Mouse (Mus musculus): Measurements from ENCODE around the gene Fbxw9. TPM values are rescaled to one million over a fixed set of nuclear protein-coding genes. Genes with fewer than 3 reads are reported as not detected.

Fbxw9 gene
- polyA plus RNA-seq, 1 experiment from 2014 or later: 20.6 TPM

- no peak overlapping the region for H3K27ac ChIP-seq (ENCODE audit: low read length)
- WGBS: 79% methylated on average over 3 of the region's 3 CpGs
- ATAC-seq (replicated peaks; ENCODE audit: extremely low read depth, insufficient read depth, low FRiP score): no peak
- H3K9me3 ChIP-seq (replicated peaks; ENCODE audit: control insufficient read depth, low read length): no peaks in the 10 kb centered on the region
- no peak overlapping the region for H3K4me2 ChIP-seq (ENCODE audit: low read depth, low read length)
- H3K36me3 ChIP-seq (ENCODE audit: control insufficient read depth, insufficient read depth): peaks cover 17% of the 10 kb centered on the region
- no peaks in the 10 kb centered on the region for H3K27me3 ChIP-seq (ENCODE audit: control insufficient read depth, insufficient read depth, low read length)
- H3K4me1 ChIP-seq (ENCODE audit: control insufficient read depth, insufficient read depth, low read length): peaks cover 17% of the 10 kb centered on the region
- H3K9ac ChIP-seq (ENCODE audit: low read length): no peak overlapping the region
- no peak overlapping the region for H3K4me3 ChIP-seq (ENCODE audit: low read length)
Measured at GRCm38 (mm10) chr8:85086238-85086637, 26.4 kb downstream of the Fbxw9 start.

GRCm38 (mm10) chr8:85088771-85089170 is 28.9 kb downstream of the Fbxw9 start:
- no peak overlapping the region for H3K9ac ChIP-seq (ENCODE audit: low read length)
- WGBS: 64% methylated on average over 2 of the region's 2 CpGs

DNA sequence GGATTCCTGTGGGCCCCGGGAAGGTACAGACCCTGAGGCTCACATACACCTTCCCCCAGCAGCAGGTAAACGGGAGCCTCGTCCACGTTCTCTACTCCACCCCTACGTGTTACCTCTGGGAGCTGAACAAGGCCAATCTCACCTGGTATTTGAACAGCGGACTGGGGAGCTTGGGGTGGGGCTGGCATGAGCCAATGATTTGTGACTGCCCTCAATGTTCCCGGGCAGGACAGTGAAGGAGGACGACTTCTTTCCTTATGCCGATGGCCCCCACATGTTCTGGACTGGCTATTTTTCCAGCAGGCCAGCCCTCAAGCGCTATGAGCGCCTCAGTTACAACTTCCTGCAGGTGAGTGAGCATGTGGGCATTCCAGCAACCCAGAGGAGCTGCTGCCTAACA is 31.0 kb downstream of the Fbxw9 start:
- Histone ChIP-seq H3K4me1 (ENCODE audit: control insufficient read depth, insufficient read depth, low read length) (no peaks in the 10 kb centered on the region), H3K27ac (ENCODE audit: low read length) (no peak overlapping the region), H3K36me3 (ENCODE audit: control insufficient read depth, insufficient read depth) (peaks cover 18% of the 10 kb centered on the region), H3K9ac (ENCODE audit: low read length) (no peak overlapping the region), H3K27me3 (ENCODE audit: control insufficient read depth, insufficient read depth, low read length) (no peaks in the 10 kb centered on the region), H3K4me2 (ENCODE audit: low read depth, low read length) (no peak overlapping the region), H3K9me3 (replicated peaks; ENCODE audit: control insufficient read depth, low read length) (no peaks in the 10 kb centered on the region), H3K4me3 (ENCODE audit: low read length) (no peak overlapping the region)
- ATAC-seq (replicated peaks; ENCODE audit: extremely low read depth, insufficient read depth, low FRiP score): no peak
- WGBS: 87% methylated on average over 11 of the region's 11 CpGs

More at GRCm38 (mm10) chr8:85088771-85089170, 28.9 kb downstream of the Fbxw9 start:
- no peaks in the 10 kb centered on the region for H3K9me3 ChIP-seq (replicated peaks; ENCODE audit: control insufficient read depth, low read length)
- H3K4me1 ChIP-seq (ENCODE audit: control insufficient read depth, insufficient read depth, low read length): peaks cover 6% of the 10 kb centered on the region
- H3K27ac ChIP-seq (ENCODE audit: low read length): no peak overlapping the region
- no peak overlapping the region for H3K4me2 ChIP-seq (ENCODE audit: low read depth, low read length)
- no peak for ATAC-seq (replicated peaks; ENCODE audit: extremely low read depth, insufficient read depth, low FRiP score)
- no peaks in the 10 kb centered on the region for H3K27me3 ChIP-seq (ENCODE audit: control insufficient read depth, insufficient read depth, low read length)
- peaks cover 17% of the 10 kb centered on the region for H3K36me3 ChIP-seq (ENCODE audit: control insufficient read depth, insufficient read depth)
- H3K4me3 ChIP-seq (ENCODE audit: low read length): no peak overlapping the region

DNA sequence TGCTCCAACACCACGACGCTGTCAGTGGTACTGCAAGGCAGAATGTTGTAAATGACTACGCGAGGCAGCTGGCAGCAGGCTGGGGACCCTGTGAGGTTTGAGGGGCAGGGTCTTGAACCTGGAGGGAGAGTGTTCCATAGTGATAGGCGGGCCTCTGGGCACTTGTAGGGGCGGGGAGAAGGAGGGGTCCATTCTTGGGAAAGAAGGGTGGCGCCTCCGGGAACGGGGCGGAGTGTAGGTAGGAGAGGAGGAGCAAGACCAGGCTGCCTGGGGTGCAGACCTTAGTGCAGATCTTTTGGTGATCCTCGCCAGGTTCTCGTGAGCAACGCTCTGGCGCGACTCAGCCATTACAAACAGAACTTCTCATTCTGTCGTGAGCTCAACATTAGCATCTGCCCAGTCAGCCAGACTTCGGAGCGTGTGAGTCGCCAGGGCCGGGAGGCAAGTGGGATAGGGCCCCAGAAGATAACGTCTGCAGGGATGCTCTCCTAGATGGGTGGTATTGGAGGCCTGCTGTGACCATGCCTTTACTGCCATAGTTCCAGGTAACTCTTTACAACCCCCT is 31.8 kb downstream of the Fbxw9 start:
- H3K27ac ChIP-seq (ENCODE audit: low read length): no peak overlapping the region
- peaks cover 19% of the 10 kb centered on the region for H3K36me3 ChIP-seq (ENCODE audit: control insufficient read depth, insufficient read depth)
- WGBS: 34% methylated on average over 21 of the region's 21 CpGs
- no peaks in the 10 kb centered on the region for H3K27me3 ChIP-seq (ENCODE audit: control insufficient read depth, insufficient read depth, low read length)
- no peak overlapping the region for H3K9ac ChIP-seq (ENCODE audit: low read length)
- ATAC-seq (replicated peaks; ENCODE audit: extremely low read depth, insufficient read depth, low FRiP score): no peak
- H3K4me2 ChIP-seq (ENCODE audit: low read depth, low read length): no peak overlapping the region
- H3K4me3 ChIP-seq (ENCODE audit: low read length): no peak overlapping the region
- no peaks in the 10 kb centered on the region for H3K9me3 ChIP-seq (replicated peaks; ENCODE audit: control insufficient read depth, low read length)
- H3K4me1 ChIP-seq (ENCODE audit: control insufficient read depth, insufficient read depth, low read length): no peaks in the 10 kb centered on the region

DNA sequence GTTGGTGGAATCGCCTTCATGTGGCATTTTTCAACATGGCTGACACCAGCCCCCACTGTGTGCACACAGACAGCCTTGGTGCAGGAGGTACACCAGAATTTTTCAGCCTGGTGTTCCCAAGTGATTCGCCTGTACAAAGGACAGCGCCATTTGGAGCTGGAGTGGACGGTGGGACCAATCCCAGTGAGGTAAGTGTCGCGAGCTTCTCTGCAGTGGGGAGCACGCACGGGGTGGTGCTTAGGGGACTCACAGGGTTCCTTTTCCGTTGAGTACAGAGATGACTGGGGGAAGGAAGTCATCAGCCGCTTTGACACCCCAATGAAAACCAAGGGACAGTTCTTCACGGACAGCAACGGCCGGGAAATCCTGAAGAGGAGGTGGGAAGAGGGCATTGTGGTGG is 35.2 kb downstream of the Fbxw9 start:
- Histone ChIP-seq H3K4me3 (ENCODE audit: low read length) (no peak overlapping the region), H3K4me2 (ENCODE audit: low read depth, low read length) (no peak overlapping the region), H3K9me3 (replicated peaks; ENCODE audit: control insufficient read depth, low read length) (no peaks in the 10 kb centered on the region), H3K9ac (ENCODE audit: low read length) (no peak overlapping the region), H3K36me3 (ENCODE audit: control insufficient read depth, insufficient read depth) (peaks cover 29% of the 10 kb centered on the region), H3K4me1 (ENCODE audit: control insufficient read depth, insufficient read depth, low read length) (no peaks in the 10 kb centered on the region), H3K27me3 (ENCODE audit: control insufficient read depth, insufficient read depth, low read length) (no peaks in the 10 kb centered on the region), H3K27ac (ENCODE audit: low read length) (no peak overlapping the region)
- ATAC-seq (replicated peaks; ENCODE audit: extremely low read depth, insufficient read depth, low FRiP score): no peak
- 87% methylated on average over 13 of the region's 13 CpGs for WGBS

DNA sequence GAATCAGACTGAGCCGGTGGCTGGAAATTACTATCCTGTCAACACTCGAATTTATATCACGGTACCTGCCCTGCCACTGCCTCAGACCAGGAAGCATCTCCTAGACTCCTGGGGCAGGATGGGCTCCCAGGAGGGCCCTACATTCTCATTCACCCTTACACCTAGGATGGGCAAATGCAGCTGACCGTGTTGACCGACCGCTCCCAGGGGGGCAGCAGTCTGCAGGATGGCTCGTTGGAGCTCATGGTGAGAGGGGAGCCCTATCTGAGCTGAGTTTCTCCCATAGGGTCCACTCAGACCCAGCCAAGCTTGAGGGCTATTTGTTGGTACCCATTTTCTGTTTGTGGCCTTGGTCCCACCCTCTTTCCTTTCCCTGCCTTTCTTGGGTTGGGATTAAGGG is 35.7 kb downstream of the Fbxw9 start:
- Histone ChIP-seq H3K4me3 (ENCODE audit: low read length) (no peak overlapping the region), H3K4me2 (ENCODE audit: low read depth, low read length) (no peak overlapping the region), H3K27ac (ENCODE audit: low read length) (no peak overlapping the region), H3K9me3 (replicated peaks; ENCODE audit: control insufficient read depth, low read length) (no peaks in the 10 kb centered on the region), H3K27me3 (ENCODE audit: control insufficient read depth, insufficient read depth, low read length) (no peaks in the 10 kb centered on the region), H3K9ac (ENCODE audit: low read length) (no peak overlapping the region), H3K4me1 (ENCODE audit: control insufficient read depth, insufficient read depth, low read length) (no peaks in the 10 kb centered on the region), H3K36me3 (ENCODE audit: control insufficient read depth, insufficient read depth) (peaks cover 29% of the 10 kb centered on the region)
- no peak for ATAC-seq (replicated peaks; ENCODE audit: extremely low read depth, insufficient read depth, low FRiP score)
- WGBS: 86% methylated on average over 7 of the region's 7 CpGs

DNA sequence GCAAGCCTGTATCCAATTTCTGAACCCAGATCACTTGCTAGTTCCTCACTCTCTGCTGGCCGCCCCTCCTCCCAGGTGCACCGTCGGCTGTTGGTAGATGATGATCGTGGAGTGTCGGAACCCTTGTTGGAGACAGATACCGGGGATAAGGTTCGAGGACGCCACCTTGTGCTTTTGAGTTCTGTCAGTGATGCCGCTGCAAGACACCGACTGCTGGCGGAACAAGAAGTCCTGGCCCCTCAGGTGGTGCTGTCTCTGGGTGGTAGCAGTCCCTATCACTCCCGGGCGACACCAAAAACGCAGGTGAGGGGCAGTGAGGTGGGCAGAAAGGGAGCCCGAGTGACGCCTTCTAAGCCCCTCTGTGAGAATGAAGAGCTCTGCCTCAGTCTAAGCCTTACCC is 36.3 kb downstream of the Fbxw9 start:
- WGBS: 86% methylated on average over 16 of the region's 16 CpGs
- no peaks in the 10 kb centered on the region for H3K27me3 ChIP-seq (ENCODE audit: control insufficient read depth, insufficient read depth, low read length)
- no peak for ATAC-seq (replicated peaks; ENCODE audit: extremely low read depth, insufficient read depth, low FRiP score)
- no peak overlapping the region for H3K27ac ChIP-seq (ENCODE audit: low read length)
- H3K4me2 ChIP-seq (ENCODE audit: low read depth, low read length): no peak overlapping the region
- no peaks in the 10 kb centered on the region for H3K9me3 ChIP-seq (replicated peaks; ENCODE audit: control insufficient read depth, low read length)
- H3K36me3 ChIP-seq (ENCODE audit: control insufficient read depth, insufficient read depth): peaks cover 26% of the 10 kb centered on the region
- no peaks in the 10 kb centered on the region for H3K4me1 ChIP-seq (ENCODE audit: control insufficient read depth, insufficient read depth, low read length)
- no peak overlapping the region for H3K4me3 ChIP-seq (ENCODE audit: low read length)
- no peak overlapping the region for H3K9ac ChIP-seq (ENCODE audit: low read length)

- Histone ChIP-seq H3K9ac (ENCODE audit: low read length) (no peak overlapping the region), H3K9me3 (replicated peaks; ENCODE audit: control insufficient read depth, low read length) (peaks cover 3% of the 10 kb centered on the region), H3K36me3 (ENCODE audit: control insufficient read depth, insufficient read depth) (peaks cover 26% of the 10 kb centered on the region), H3K27ac (ENCODE audit: low read length) (no peak overlapping the region), H3K4me1 (ENCODE audit: control insufficient read depth, insufficient read depth, low read length) (no peaks in the 10 kb centered on the region), H3K4me2 (ENCODE audit: low read depth, low read length) (no peak overlapping the region), H3K4me3 (ENCODE audit: low read length) (no peak overlapping the region), H3K27me3 (ENCODE audit: control insufficient read depth, insufficient read depth, low read length) (no peaks in the 10 kb centered on the region)
- peak; percentile 23; the same call in 1 of the 2 replicates for ATAC-seq (replicated peaks; ENCODE audit: extremely low read depth, insufficient read depth, low FRiP score)
- 80% methylated on average over 4 of the region's 4 CpGs for WGBS
Measured at GRCm38 (mm10) chr8:85096850-85097249, 37.0 kb downstream of the Fbxw9 start.

DNA sequence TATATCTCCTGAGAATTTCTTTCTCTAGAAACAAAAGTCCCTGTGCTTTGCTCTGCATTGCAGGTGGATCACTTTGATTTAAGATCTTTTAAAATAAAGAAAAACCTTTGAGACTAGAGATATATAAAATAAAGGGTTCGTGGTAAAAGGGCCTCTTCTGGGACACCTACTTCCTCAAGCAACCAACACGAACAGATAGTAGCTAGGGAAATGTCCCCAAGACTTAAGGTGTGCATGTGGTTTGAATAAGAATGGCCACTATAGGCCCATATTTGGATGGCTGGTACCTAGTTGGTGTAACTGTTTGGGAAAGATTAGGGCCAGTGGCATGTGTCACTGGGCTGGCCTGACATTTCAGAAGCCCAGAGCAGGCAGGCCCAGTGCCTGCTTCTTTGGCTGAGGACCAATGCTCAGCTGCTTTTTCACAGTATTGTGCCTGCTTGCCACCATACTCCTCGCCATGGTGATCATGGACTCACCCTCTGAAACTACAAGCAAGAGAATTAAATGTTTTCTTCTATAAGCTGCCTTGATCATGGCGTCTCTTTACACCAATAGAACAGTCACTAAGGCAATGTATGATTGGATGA is 40.3 kb downstream of the Fbxw9 start:
- no peak for ATAC-seq (replicated peaks; ENCODE audit: extremely low read depth, insufficient read depth, low FRiP score)
- 78% methylated on average over 4 of the region's 4 CpGs for WGBS

More for the DNA sequence above, 40.3 kb downstream of the Fbxw9 start:
- H3K9ac ChIP-seq (ENCODE audit: low read length): no peak overlapping the region
- no peak overlapping the region for H3K4me2 ChIP-seq (ENCODE audit: low read depth, low read length)
- no peak overlapping the region for H3K27ac ChIP-seq (ENCODE audit: low read length)
- H3K4me3 ChIP-seq (ENCODE audit: low read length): no peak overlapping the region
- no peaks in the 10 kb centered on the region for H3K4me1 ChIP-seq (ENCODE audit: control insufficient read depth, insufficient read depth, low read length)
- H3K36me3 ChIP-seq (ENCODE audit: control insufficient read depth, insufficient read depth): peaks cover 26% of the 10 kb centered on the region
- H3K27me3 ChIP-seq (ENCODE audit: control insufficient read depth, insufficient read depth, low read length): no peaks in the 10 kb centered on the region
- peaks cover 4% of the 10 kb centered on the region for H3K9me3 ChIP-seq (replicated peaks; ENCODE audit: control insufficient read depth, low read length)

Data from heart, embryonic 16.5 days (tissue).